Comparison of ENCODE assay signal across 21 mouse cellular contexts in the genomic region with DNA sequence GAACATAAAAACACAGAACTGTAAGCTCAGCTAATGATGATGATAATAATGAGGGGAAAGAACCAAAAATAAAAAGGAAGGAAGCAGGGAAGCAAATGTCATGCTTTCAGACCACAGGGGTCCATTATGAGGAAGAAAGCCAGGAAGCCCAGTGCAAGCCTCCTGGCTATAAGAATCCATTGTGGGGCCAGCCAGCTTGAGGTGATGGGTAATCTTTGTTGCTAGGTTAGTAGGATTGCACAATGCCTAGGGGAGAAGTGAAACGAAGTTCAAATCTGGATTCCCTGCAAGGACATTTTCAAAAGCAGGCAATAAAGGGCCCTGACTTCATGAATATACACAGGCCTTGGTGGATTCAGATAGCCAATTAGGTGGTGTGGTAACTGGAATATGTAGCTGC.
"Had no signal": no experiment of that assay in that cellular context is flagged by ENCODE, and none has a peak within 500 bp of the region (broad histone marks: within the 10 kb centered on the region; RNA-seq: fewer than 3 reads in every experiment).

No protein-coding gene starts in this region.

- H3K9ac ChIP-seq: liver, embryonic 14.5 days; lung, embryonic 14.5 days; midbrain, embryonic 12.5 days; neural tube, embryonic 13.5 days; neural tube, embryonic 15.5 days; stomach, embryonic 15.5 days had no signal

- H3K4me2 ChIP-seq: lung, embryonic 14.5 days; midbrain, embryonic 12.5 days; neural tube, embryonic 13.5 days; neural tube, embryonic 15.5 days; stomach, embryonic 15.5 days had no signal

- H3K27me3 ChIP-seq: midbrain, embryonic 12.5 days; neural tube, embryonic 13.5 days; neural tube, embryonic 15.5 days; stomach, embryonic 15.5 days had no signal

- H3K4me1 ChIP-seq: midbrain, embryonic 10.5 days; midbrain, embryonic 12.5 days; neural tube, embryonic 13.5 days; neural tube, embryonic 15.5 days; stomach, embryonic 15.5 days had no signal

- H3K27ac ChIP-seq: liver, embryonic 14.5 days; midbrain, embryonic 10.5 days; midbrain, embryonic 12.5 days; neural tube, embryonic 13.5 days; neural tube, embryonic 15.5 days; stomach, embryonic 15.5 days; stomach, postnatal 0 days had no signal

- H3K4me3 ChIP-seq: midbrain, embryonic 10.5 days; midbrain, embryonic 12.5 days; myocyte; neural tube, embryonic 13.5 days; neural tube, embryonic 15.5 days; stomach, embryonic 15.5 days had no signal

- ATAC-seq: midbrain, embryonic 16.5 days had no signal

- DNase-seq: lung, adult 18-20 months; lung, embryonic 14.5 days; lung, postnatal 10 days; lung, postnatal 4 days; midbrain, embryonic 14.5 days; retina, postnatal 1 day; right cerebral cortex, adult 18-20 months; right cerebral cortex, postnatal 25 days; right cerebral cortex, postnatal 4 days; spleen, adult 18-20 months; thymus, postnatal 14 days; thymus, postnatal 36 days had no signal

- H3K36me3 ChIP-seq: midbrain, embryonic 10.5 days; midbrain, embryonic 12.5 days; neural tube, embryonic 13.5 days; neural tube, embryonic 15.5 days; stomach, embryonic 15.5 days had no signal

- H3K9me3 ChIP-seq: midbrain, embryonic 10.5 days; midbrain, embryonic 12.5 days; neural tube, embryonic 13.5 days; neural tube, embryonic 15.5 days; stomach, embryonic 15.5 days had no signal
